Mouse (Mus musculus): ENCODE data around the gene Lrmda. TPM values are rescaled to one million over a fixed set of nuclear protein-coding genes. Genes with fewer than 3 reads are reported as not detected.
A peak's percentile ranks its signal among the peaks of the same experiment; 100 is the strongest.

Lrmda gene
- polyA plus RNA-seq, 1 experiment from 2014 or later = 0.25 TPM

DNA sequence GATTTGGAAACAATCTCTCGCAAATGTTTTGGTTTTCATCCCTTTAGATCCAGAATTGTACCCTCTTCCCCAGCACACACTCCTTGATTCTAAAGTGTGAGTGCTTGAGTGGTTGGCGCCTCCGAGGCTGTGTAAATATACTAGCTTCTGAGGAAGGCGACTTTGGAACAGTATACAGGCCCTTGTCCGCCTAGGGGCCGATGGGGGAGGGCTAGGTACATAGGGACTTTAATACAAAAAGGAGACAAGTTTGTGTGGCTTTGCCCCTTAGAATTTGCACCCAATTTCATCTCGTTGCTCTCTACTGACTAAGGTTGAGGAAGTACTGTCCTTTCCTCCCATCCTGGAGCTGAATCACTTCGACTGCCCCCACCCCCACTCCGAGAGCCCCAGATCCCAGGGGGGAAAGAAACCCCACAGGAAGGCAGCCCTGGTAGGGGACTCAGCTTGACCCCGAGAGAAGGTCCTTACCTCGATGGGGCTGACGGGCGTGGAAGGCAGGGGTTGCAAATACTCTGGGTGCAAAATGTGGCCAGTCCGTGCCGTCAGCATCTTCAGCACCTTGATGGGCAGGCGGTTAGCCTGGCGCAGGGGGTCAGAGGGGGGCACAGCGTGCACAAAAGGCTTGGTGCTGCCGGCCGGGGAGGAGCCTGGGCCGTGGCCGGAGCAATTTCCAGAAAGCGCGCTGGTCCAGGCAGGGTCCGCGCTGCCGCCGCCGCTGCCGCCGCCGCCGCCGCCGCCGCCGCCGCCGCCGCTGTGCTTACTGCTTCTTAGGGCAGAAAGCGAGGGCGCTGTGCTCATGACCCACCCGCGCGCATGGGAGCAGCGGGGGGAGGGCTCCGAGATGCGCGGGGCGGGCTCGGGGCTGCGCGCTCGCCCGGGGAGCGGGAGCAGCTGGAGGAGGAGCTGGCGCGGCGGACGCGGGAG lies 32.5 kb upstream of the Lrmda start:
- Histone ChIP-seq H3K9me3 (replicated peaks) (no peaks in the 10 kb centered on the region), H3K36me3 (no peaks in the 10 kb centered on the region), H3K4me2 (peak overlapping the region; percentile 66), H3K4me3 (replicated peaks) (peak overlapping the region; percentile 59), H3K9ac (peak overlapping the region; percentile 59), H3K4me1 (replicated peaks) (peaks cover 47% of the 10 kb centered on the region), H3K27me3 (peaks cover 98% of the 10 kb centered on the region), H3K27ac (peak overlapping the region; percentile 63)
- 1% methylated on average over 50 of the region's 61 CpGs for WGBS (ENCODE audit: insufficient replicate concordance)
- no peak for DNase-seq
- ATAC-seq (ENCODE audit: low read depth) = no peak

DNA sequence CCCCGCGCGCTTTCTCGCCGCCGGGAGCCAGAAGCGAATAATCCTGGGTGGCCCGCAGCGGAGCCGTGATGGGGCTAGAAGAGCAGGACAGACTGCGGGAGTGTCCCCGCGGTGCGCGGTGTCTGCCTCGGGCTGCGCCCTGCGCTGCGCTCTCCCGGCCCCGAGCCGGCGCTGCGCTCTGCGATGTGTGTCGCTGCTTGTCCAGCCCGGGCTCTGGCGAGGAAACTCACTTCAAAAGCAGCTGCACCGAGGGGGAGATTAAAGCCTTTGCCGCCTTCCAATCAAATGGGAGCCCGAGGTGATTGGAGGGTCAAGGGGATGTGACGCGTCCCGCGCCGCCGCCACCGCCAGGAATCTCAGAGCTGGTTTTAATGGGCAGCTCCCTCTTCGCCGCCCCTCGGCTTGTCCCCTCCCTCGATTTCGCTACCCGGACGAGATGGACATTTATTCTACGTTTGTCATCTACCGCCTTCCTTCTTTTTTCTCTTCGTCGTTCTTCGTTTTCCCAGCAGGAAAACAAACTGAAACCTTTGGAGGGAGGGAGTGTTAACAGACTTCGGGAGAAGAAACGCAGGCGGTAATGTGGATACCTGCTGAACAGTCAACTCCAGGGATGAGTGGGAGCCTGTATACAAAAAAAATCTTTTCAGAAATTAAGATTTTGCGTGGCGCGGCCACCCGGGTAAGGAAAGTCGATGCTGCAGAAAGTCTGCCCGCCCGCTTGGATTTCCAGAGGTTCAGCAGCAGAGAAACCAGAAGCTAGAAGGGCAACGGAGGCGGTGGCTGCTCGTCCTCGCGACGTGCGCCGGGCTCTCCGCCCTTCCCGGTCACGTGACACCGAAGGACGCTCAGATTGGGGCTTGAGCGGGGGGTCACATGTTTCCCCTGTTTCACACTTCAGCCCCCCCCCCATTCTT lies 31.6 kb upstream of the Lrmda start:
- peak overlapping the region; percentile 59 for H3K9ac ChIP-seq
- no peaks in the 10 kb centered on the region for H3K9me3 ChIP-seq (replicated peaks)
- H3K27me3 ChIP-seq = peaks cover 98% of the 10 kb centered on the region
- H3K27ac ChIP-seq = peak overlapping the region; percentile 63
- peaks cover 42% of the 10 kb centered on the region for H3K4me1 ChIP-seq (replicated peaks)
- no peaks in the 10 kb centered on the region for H3K36me3 ChIP-seq
- under 1% methylated on average over 74 of the region's 74 CpGs for WGBS (ENCODE audit: insufficient replicate concordance)
- peak; percentile 53 for ATAC-seq (ENCODE audit: low read depth)
- peak overlapping the region; percentile 59 for H3K4me3 ChIP-seq (replicated peaks)
- H3K4me2 ChIP-seq = peak overlapping the region; percentile 66
- DNase-seq = peak; percentile 38

DNA sequence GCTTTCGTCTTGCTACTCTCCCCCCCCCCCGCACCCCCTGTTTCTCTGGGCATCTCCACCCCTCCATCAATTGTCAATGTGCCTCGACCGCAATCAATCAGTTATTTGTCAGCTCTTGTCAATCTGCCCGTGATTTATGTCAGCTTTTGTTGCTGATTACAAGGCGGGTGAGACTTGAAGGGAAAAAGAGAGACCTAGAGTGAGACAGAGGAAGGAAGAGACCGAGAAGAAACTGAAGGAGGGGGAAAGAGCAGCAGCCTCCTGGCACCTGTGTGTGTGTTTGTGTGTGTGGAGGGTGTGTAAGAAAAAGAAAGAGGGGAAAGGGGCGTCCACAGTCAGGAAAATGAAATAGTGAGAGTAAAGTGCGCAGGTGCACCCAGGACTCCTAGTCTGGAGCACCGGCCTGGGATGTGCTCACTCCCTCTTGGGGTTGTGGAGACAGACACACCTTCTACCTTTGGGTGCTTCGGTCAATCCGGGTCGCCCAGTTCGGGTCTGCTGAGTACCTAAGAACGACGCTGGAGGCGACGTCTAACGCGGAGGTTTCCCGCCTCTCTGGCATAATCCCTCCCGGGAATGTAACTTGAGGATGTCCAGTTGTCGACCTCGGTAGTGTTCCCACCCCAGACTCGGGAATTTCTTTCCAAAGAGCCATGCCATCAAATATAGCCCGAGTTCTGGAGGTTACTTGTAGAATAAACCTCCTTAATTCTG lies 30.8 kb upstream of the Lrmda start:
- H3K36me3 ChIP-seq = no peaks in the 10 kb centered on the region
- H3K4me3 ChIP-seq (replicated peaks) = peak overlapping the region; percentile 59
- no peak for ATAC-seq (ENCODE audit: low read depth)
- H3K27me3 ChIP-seq = peaks cover 98% of the 10 kb centered on the region
- H3K9ac ChIP-seq = no peak overlapping the region
- peak overlapping the region; percentile 66 for H3K4me2 ChIP-seq
- no peaks in the 10 kb centered on the region for H3K9me3 ChIP-seq (replicated peaks)
- no peak for DNase-seq
- under 1% methylated on average over 26 of the region's 26 CpGs for WGBS (ENCODE audit: insufficient replicate concordance)
- peaks cover 40% of the 10 kb centered on the region for H3K4me1 ChIP-seq (replicated peaks)
- no peak overlapping the region for H3K27ac ChIP-seq

DNA sequence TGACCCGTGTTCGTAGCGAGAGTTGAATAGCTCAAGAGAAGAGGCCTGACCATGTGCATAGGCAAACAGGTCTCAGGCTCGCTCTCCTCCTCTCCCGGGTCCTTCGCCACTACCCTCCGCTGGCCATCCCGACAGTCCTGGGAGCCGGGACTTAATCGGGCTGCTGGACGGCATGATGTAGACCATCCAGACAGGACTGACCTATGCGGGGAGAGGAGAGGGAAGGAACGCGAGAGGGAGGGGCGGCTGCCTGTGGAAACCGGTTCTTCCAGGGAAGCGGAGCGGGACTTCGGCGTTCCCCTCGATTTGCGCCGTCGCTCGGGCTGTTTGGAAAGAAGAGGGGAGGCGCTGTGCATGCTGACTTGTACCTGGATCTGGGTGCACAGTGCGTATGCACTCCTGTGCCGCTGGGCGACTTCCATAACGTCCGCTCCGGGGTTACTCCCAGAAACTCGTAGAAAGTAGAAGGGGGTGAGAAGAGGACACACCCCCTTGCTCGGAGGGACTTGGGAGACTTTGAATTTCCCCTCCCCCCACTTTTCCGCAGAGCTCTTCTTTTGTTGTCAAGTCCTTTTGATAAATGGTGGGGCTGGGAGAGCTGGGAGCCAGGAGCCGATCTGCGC lies 30.1 kb upstream of the Lrmda start, which contains the start of gene Zfp503:
Gene Zfp503, minus strand, starts transcription at position 311 of the 623 bp plus-strand sequence.
- DNase-seq (no peak), ATAC-seq (ENCODE audit: low read depth) (no peak)

DNA sequence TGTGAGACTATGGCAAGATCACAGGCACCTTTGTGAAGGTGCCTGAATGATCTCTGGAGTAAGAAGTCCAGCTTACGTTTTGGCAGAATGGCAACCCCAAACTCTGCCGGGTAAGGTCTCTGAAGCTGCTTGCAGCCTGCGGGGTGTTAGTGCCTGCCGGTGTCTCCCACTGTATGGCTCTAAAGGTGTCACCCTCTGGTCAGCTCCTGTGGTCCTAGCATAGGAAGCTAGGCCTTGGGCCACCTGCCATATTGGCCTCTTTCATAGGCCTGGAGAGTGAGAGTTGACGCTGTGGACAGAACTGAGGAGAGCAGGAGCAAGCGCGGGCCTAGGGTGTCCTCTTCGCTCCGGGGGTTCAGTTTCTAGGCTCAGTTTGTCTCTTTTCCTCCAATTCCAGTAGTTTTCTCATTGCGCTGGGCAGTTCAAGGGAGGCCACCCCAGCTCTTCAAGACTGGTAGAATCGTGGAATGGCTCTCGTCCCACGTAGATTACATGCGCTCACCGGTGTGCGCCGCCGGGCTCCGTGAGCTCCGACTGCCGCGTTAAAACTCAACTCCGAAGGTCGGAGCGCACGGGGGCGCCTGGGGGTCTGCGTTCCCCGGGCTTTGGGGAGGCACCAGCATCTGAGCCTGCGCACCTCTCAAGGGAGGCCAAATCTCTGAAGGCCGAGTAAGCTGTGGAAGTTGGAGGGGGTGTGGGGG lies 29.0 kb upstream of the Lrmda start:
- no peaks in the 10 kb centered on the region for H3K9me3 ChIP-seq (replicated peaks)
- H3K4me1 ChIP-seq (replicated peaks) = peaks cover 48% of the 10 kb centered on the region
- H3K4me2 ChIP-seq = peak overlapping the region; percentile 66
- peaks cover 100% of the 10 kb centered on the region for H3K27me3 ChIP-seq
- WGBS (ENCODE audit: insufficient replicate concordance) = 5% methylated on average over 31 of the region's 31 CpGs
- DNase-seq (no peak), ATAC-seq (ENCODE audit: low read depth) (no peak)
- H3K9ac ChIP-seq = no peak overlapping the region
- no peak overlapping the region for H3K27ac ChIP-seq
- no peaks in the 10 kb centered on the region for H3K36me3 ChIP-seq
- peak overlapping the region; percentile 17; the same call in 1 of the 2 replicates for H3K4me3 ChIP-seq (replicated peaks)

More for the DNA sequence above, 30.1 kb upstream of the Lrmda start, which contains the start of gene Zfp503:
- H3K27me3 ChIP-seq = peaks cover 100% of the 10 kb centered on the region
- H3K36me3 ChIP-seq = no peaks in the 10 kb centered on the region
- WGBS (ENCODE audit: insufficient replicate concordance) = 1% methylated on average over 37 of the region's 37 CpGs
- H3K9me3 ChIP-seq (replicated peaks) = no peaks in the 10 kb centered on the region
- no peak within 1 kb of the TSS for H3K27ac ChIP-seq
- peaks cover 46% of the 10 kb centered on the region for H3K4me1 ChIP-seq (replicated peaks)
- peak within 1 kb of the TSS; percentile 66 for H3K4me2 ChIP-seq
- no peak within 1 kb of the TSS for H3K9ac ChIP-seq
- peak within 1 kb of the TSS; percentile 59 for H3K4me3 ChIP-seq (replicated peaks)

DNA sequence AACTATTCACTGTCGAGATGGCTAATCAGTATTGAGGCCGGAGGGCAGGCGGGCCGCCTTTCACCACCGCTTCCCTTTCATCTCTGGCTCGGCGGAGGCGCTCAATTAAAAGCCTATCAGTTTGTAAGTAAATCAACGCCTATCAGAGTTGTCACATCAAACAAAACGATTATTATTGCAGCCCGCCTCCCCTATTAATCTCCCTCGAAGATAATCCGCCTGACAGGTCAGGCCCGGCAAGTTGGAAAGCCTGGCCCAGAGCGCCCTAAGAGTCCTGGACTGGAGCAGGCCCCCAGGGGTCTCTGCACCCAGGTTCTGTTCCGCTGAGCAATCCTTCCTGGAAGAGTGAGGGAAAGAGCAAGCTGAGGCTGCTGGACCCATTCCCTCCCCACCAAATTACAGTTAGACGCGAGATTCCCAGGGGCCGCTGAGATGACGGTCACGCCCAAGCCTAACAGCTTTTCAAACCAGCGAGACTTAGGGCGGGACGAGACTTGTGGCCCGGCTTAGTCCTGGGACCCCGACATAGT lies 28.2 kb upstream of the Lrmda start:
- Histone ChIP-seq H3K9me3 (replicated peaks) (no peaks in the 10 kb centered on the region), H3K4me1 (replicated peaks) (peaks cover 44% of the 10 kb centered on the region), H3K27ac (no peak overlapping the region), H3K36me3 (no peaks in the 10 kb centered on the region), H3K4me3 (replicated peaks) (no peak overlapping the region), H3K27me3 (peaks cover 100% of the 10 kb centered on the region), H3K4me2 (peak overlapping the region; percentile 26; the same call in 1 of the 2 replicates), H3K9ac (no peak overlapping the region)
- ATAC-seq (ENCODE audit: low read depth) (no peak), DNase-seq (no peak)
- 4% methylated on average over 26 of the region's 26 CpGs for WGBS (ENCODE audit: insufficient replicate concordance)

DNA sequence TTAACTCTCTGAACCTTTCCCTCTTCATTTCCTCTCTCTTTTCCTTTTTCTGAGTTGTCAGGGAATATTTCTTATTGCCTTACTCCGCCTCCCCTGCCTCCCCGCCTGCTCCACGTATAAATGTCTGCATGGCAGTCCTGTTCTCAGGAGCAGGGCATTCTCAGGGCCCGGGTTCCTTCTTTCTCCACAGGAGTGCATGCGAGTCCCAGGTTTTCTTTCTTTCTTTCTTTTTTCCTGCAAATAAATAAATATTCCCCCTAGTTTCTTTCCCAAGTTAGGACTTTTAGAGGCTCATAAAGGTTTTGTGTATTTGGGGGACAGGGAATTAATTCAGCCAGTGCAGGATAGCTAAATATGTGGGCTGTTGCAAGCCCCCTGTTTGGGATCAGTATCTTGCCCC lies 27.7 kb upstream of the Lrmda start:
- H3K4me3 ChIP-seq (replicated peaks) = no peak overlapping the region
- no peak overlapping the region for H3K4me2 ChIP-seq
- DNase-seq (no peak), ATAC-seq (ENCODE audit: low read depth) (no peak)
- no peaks in the 10 kb centered on the region for H3K9me3 ChIP-seq (replicated peaks)
- H3K4me1 ChIP-seq (replicated peaks) = peaks cover 40% of the 10 kb centered on the region
- WGBS (ENCODE audit: insufficient replicate concordance) = 31% methylated on average over 5 of the region's 5 CpGs
- no peak overlapping the region for H3K9ac ChIP-seq
- H3K27ac ChIP-seq = no peak overlapping the region
- no peaks in the 10 kb centered on the region for H3K36me3 ChIP-seq
- H3K27me3 ChIP-seq = peaks cover 100% of the 10 kb centered on the region

DNA sequence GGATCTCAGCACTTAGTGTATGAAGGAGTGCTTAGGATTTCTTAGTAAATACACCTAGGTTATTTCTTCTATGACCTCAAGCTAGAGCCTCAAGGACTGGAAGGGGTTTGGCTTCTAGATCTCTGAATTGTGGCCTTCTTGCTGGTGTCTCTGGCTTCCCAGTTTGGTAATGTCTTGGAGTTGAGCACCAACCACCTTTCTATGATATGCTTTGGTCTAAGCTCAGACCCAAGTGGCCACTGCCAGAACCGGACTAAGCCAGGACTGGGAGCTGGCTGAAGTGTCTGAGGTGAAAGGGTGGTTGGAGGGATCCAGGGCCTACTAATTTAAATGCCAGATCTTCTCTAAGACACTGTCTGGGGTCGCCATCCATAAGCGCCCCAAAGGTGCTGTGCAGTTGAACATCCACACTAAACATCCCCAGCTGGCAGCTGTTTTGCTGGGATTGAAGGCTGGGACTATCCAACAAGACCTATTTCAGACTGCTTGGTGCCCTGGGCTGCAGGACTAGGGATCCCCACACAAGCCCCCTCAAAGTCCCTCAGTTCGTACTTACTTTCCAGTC lies 27.1 kb upstream of the Lrmda start:
- Histone ChIP-seq H3K27me3 (peaks cover 98% of the 10 kb centered on the region), H3K4me3 (replicated peaks) (no peak overlapping the region), H3K4me1 (replicated peaks) (peaks cover 35% of the 10 kb centered on the region), H3K36me3 (no peaks in the 10 kb centered on the region), H3K27ac (no peak overlapping the region), H3K4me2 (no peak overlapping the region), H3K9me3 (replicated peaks) (no peaks in the 10 kb centered on the region), H3K9ac (no peak overlapping the region)
- WGBS (ENCODE audit: insufficient replicate concordance) = 48% methylated on average over 4 of the region's 4 CpGs
- DNase-seq (no peak), ATAC-seq (ENCODE audit: low read depth) (no peak)

DNA sequence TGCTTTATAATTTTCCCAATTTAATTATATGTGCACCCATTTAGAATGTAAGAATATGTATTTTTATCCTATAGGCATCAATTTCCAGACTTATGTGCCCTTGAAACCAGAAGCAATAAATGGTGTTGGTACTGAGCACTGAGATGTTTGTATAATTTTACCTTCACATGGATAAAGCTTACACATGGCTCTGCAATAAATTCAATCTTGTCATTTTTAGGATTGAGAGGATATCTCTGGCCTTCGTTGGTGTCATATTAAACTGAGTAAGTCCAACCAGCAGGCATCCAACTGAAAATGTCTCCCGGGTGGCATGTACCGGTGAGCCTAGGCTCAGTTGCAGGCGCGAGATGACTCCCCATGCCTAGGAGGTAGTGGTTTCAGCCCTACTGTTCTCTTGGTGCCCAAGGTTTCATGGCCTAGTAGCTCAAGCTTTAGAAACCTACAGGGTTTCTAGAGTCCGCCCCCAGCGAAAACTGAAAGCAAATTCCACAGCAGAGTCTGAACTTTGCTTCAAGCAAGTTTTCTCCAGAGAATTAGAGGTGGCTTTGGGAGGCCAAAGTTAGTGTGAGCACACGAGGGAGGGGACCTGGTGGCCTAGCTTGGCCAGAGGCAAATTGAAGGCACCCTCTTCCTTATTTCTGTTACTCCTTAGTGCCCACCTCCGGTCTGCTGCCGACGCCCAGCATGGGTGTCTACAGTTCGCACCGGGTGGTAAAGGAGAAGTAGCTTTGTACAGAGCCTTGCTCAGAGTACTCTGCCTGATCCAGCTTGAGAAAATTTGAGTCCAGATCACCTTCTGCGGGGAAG lies 26.1 kb upstream of the Lrmda start:
- H3K4me2 ChIP-seq = peak overlapping the region; percentile 80
- no peak overlapping the region for H3K9ac ChIP-seq
- H3K9me3 ChIP-seq (replicated peaks) = no peaks in the 10 kb centered on the region
- ATAC-seq (ENCODE audit: low read depth) (no peak), DNase-seq (no peak)
- peaks cover 87% of the 10 kb centered on the region for H3K27me3 ChIP-seq
- H3K4me1 ChIP-seq (replicated peaks) = peaks cover 27% of the 10 kb centered on the region
- no peaks in the 10 kb centered on the region for H3K36me3 ChIP-seq
- WGBS (ENCODE audit: insufficient replicate concordance) = 17% methylated on average over 14 of the region's 14 CpGs
- H3K4me3 ChIP-seq (replicated peaks) = peak overlapping the region; percentile 62
- H3K27ac ChIP-seq = no peak overlapping the region
